Mouse (Mus musculus) heart, adult 2 months (tissue): ENCODE results near the gene Fig4. TPM values are rescaled to one million over a fixed set of nuclear protein-coding genes. Genes with fewer than 3 reads are reported as not detected.

ENCODE experiments used
- DNase-seq, 2 experiments: peaks; one replicate each; pipeline ENCODE4 v3.0.0; 2021
- H3K27ac ChIP-seq: fragments of 200-600 bp; 2 replicates; pipeline ENCODE4 v1.8.1; 2022
- H3K27me3 ChIP-seq: fragments of 200-500 bp; 2 replicates; pipeline ENCODE4 v1.6.1; 2012; ENCODE audit warnings: mild to moderate bottlenecking, low read length, inconsistent platforms, mixed read lengths; ENCODE audit not compliant: control insufficient read depth, insufficient read depth
- H3K36me3 ChIP-seq: fragments of 200-500 bp; 2 replicates; pipeline ENCODE4 v1.6.1; 2012; ENCODE audit warnings: low read length, inconsistent platforms; ENCODE audit not compliant: control insufficient read depth, insufficient read depth
- H3K4me1 ChIP-seq: fragments of 200-500 bp; 2 replicates; pipeline ENCODE4 v1.6.1; 2011; ENCODE audit warnings: low read length; ENCODE audit not compliant: control insufficient read depth, insufficient read depth
- H3K4me3 ChIP-seq: fragments of 200-600 bp; 2 replicates; pipeline ENCODE4 v1.8.1; 2022
- H3K79me2 ChIP-seq: fragments of 200-500 bp; replicated peaks from 2 replicates; pipeline ENCODE4 v1.6.1; 2012; ENCODE audit warnings: mild to moderate bottlenecking, inconsistent platforms, low read length, moderate library complexity, mixed read lengths; ENCODE audit not compliant: control insufficient read depth, insufficient read depth
- H3K9ac ChIP-seq: fragments of 200-500 bp; 2 replicates; pipeline ENCODE4 v1.6.1; 2012; ENCODE audit warnings: low read depth, mild to moderate bottlenecking, control low read depth, inconsistent platforms, low read length, mixed read lengths
- CTCF ChIP-seq: fragments of 200-600 bp; IDR thresholded peaks from 2 replicates; pipeline ENCODE4 v1.8.1; 2022; ENCODE audit warnings: antibody characterized with exemption, mild to moderate bottlenecking, moderate library complexity
- EP300 ChIP-seq: fragments of 200-500 bp; IDR thresholded peaks from 2 replicates; pipeline ENCODE4 v1.6.1; 2011; ENCODE audit warnings: low read depth, low read length, control low read depth; ENCODE audit not compliant: insufficient read depth
- POLR2A ChIP-seq: fragments of 200-500 bp; IDR thresholded peaks from 2 replicates; pipeline ENCODE4 v1.6.1; 2011; ENCODE audit warnings: mild to moderate bottlenecking, low read depth, low read length, control low read depth; ENCODE audit not compliant: insufficient read depth
- WGBS: fragments of 180-500 bp; shearing (Covaris S2); methylation state at CpG from one replicate; pipeline ENCODE4 v1.1.7; 2018; 5-methylcytosine and 5-hydroxymethylcytosine counted together
- intact Hi-C: fragments of 180-260 bp; cut with DNase I; formaldehyde crosslinking; loops from one replicate; pipeline ENCODE4 v1.15.1; 2025
- polyA plus RNA-seq: library from polyadenylated mRNA; depleted of rRNA; stranded (reverse); fragments of >200 nt; gene quantifications from 2 replicates; pipeline ENCODE4 v1.2.3, GENCODE M21; 2012
- total RNA-seq, 2 experiments: library from RNA; stranded (reverse); gene quantifications; 2 replicates each; pipeline ENCODE4 v1.2.3; 2021

Fig4 gene
- total and polyA plus RNA-seq, 3 experiments = 17.8 to 25.6 (median 22.1) TPM

- Histone ChIP-seq H3K4me3 (no peak overlapping the region), H3K36me3 (no peaks in the 10 kb centered on the region), H3K79me2 (no peaks in the 10 kb centered on the region), H3K27me3 (no peaks in the 10 kb centered on the region), H3K4me1 (no peaks in the 10 kb centered on the region), H3K27ac (no peak overlapping the region), H3K9ac (no peak overlapping the region)
- intact Hi-C loops = no loop called here
- TF ChIP-seq EP300 = no peak
- no peak for TF ChIP-seq CTCF
- no peak for TF ChIP-seq POLR2A
- DNase-seq = no peak
- WGBS = 37% methylated on average over 1 of the region's 1 CpGs
These were observed 146.4 kb downstream of the Fig4 start for GRCm38 (mm10) chr10:41156693-41157092.

DNA sequence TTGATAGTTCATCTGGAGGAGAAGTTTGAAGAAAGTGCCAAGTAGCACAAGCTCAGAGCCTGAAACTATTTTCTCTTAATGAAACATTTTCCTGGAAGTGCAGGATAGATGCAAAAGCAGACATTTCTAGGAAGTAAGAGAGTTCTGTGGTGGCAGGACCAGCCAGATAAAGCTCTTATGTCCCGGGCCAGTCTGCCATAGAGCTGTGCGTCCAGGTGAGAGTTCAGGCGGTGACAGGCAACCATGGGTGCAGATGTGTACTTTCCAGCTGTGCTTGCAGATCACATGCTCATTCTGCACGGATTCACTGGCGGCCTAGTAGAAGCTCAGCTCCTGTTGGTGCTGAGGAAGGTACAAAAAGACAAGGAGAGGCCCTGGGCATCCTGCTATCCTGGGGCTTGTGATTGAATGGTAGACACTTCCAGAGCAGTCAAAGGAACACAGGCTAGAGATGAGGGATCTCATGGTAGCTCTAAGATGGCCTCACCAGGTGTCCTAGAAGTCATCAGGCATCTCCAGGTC is 149.8 kb downstream of the Fig4 start:
- H3K36me3 ChIP-seq = no peaks in the 10 kb centered on the region
- 84% methylated on average over 5 of the region's 5 CpGs for WGBS
- no peak overlapping the region for H3K4me3 ChIP-seq
- no peak overlapping the region for H3K9ac ChIP-seq
- no peak for TF ChIP-seq EP300
- TF ChIP-seq POLR2A = no peak
- TF ChIP-seq CTCF = no peak
- no peaks in the 10 kb centered on the region for H3K4me1 ChIP-seq
- DNase-seq = no peak
- no peaks in the 10 kb centered on the region for H3K27me3 ChIP-seq
- intact Hi-C loops = no loop called here
- H3K79me2 ChIP-seq = no peaks in the 10 kb centered on the region
- H3K27ac ChIP-seq = no peak overlapping the region

GRCm38 (mm10) chr10:41151901-41152300 is 151.2 kb downstream of the Fig4 start:
- Histone ChIP-seq H3K4me1 (no peaks in the 10 kb centered on the region), H3K36me3 (no peaks in the 10 kb centered on the region), H3K79me2 (no peaks in the 10 kb centered on the region), H3K27ac (no peak overlapping the region), H3K4me3 (no peak overlapping the region), H3K27me3 (no peaks in the 10 kb centered on the region), H3K9ac (no peak overlapping the region)
- intact Hi-C loops = no loop called here
- WGBS = 72% methylated on average over 4 of the region's 4 CpGs
- TF ChIP-seq EP300 = no peak
- no peak for TF ChIP-seq CTCF
- no peak for TF ChIP-seq POLR2A
- DNase-seq = no peak

DNA sequence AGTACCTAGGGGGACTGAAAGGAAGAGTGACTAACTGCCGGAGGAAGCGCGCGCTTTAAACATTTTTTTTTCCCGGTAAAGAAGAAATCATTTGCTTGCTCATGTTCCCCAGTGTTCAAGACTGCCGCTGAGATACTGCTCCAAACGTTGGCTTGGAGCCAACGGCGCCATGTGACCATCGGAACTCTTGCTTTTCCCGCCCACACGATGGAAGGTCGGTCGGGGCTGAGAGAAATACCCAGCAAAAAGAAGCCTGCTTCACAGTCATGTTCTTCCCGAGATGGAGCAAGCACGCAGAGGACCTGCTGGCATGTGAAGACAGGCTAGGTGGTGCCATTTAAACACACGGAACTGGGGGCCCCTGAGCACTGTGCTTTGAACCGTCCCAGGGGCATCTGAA is 151.6 kb downstream of the Fig4 start:
- no peak for DNase-seq
- H3K4me1 ChIP-seq = no peaks in the 10 kb centered on the region
- WGBS = 42% methylated on average over 18 of the region's 18 CpGs
- intact Hi-C loops = no loop called here
- H3K36me3 ChIP-seq = no peaks in the 10 kb centered on the region
- H3K27ac ChIP-seq = no peak overlapping the region
- H3K9ac ChIP-seq = no peak overlapping the region
- H3K27me3 ChIP-seq = no peaks in the 10 kb centered on the region
- H3K4me3 ChIP-seq = no peak overlapping the region
- TF ChIP-seq EP300 (no peak), CTCF (no peak), POLR2A (no peak)
- no peaks in the 10 kb centered on the region for H3K79me2 ChIP-seq

GRCm38 (mm10) chr10:41151021-41151420 is 152.0 kb downstream of the Fig4 start:
- H3K27me3 ChIP-seq = no peaks in the 10 kb centered on the region
- 52% methylated on average over 10 of the region's 10 CpGs for WGBS
- H3K36me3 ChIP-seq = no peaks in the 10 kb centered on the region
- no peak for TF ChIP-seq EP300
- TF ChIP-seq POLR2A = no peak
- TF ChIP-seq CTCF = no peak
- no peaks in the 10 kb centered on the region for H3K4me1 ChIP-seq
- H3K27ac ChIP-seq = no peak overlapping the region
- no peaks in the 10 kb centered on the region for H3K79me2 ChIP-seq
- H3K9ac ChIP-seq = no peak overlapping the region
- H3K4me3 ChIP-seq = no peak overlapping the region
- intact Hi-C loops = no loop called here
- DNase-seq = no peak

GRCm38 (mm10) chr10:41150496-41150895 is 152.6 kb downstream of the Fig4 start:
- H3K4me1 ChIP-seq = no peaks in the 10 kb centered on the region
- WGBS = 84% methylated on average over 2 of the region's 2 CpGs
- H3K36me3 ChIP-seq = no peaks in the 10 kb centered on the region
- H3K9ac ChIP-seq = no peak overlapping the region
- intact Hi-C loops = no loop called here
- no peaks in the 10 kb centered on the region for H3K79me2 ChIP-seq
- no peak for DNase-seq
- H3K27ac ChIP-seq = no peak overlapping the region
- TF ChIP-seq POLR2A (no peak), CTCF (no peak), EP300 (no peak)
- no peak overlapping the region for H3K4me3 ChIP-seq
- H3K27me3 ChIP-seq = no peaks in the 10 kb centered on the region
